Mouse (Mus musculus): ENCODE measurements around the gene Nop2.

- no peak for TF ChIP-seq CTCF (IDR thresholded peaks at IDR 0.05)
- peak; percentile 20 for TF ChIP-seq EP300 (IDR thresholded peaks at IDR 0.05)
Measured at GRCm38 (mm10) chr6:125160854-125161760, 29.4 kb downstream of the Nop2 start.

Measured in lung, postnatal 0 days (tissue).